Mouse (Mus musculus): ENCODE measurements around the gene Spem1. TPM values are rescaled to one million over a fixed set of nuclear protein-coding genes. Genes with fewer than 3 reads are reported as not detected.

Gene Spem1
- total RNA-seq, 2 experiments from 2014 or later, result 0.34 to 0.54 TPM

Other genes with a start within 250 kb of the Spem1 start
- 10 to 100 TPM in 1 of 2 experiments, 1 to 10 TPM in 1; 7.7 to 10.6 TPM for gene Wrap53, start 241.9 kb downstream of the Spem1 start, total RNA-seq (2021)
- gene Trp53, start 241.8 kb downstream of the Spem1 start, total RNA-seq (2021), result 10 to 100 TPM; 31.4 to 31.8 TPM
- 100 to 1,000 TPM; 456 to 463 TPM for gene Atp1b2, start 216.2 kb downstream of the Spem1 start, total RNA-seq (2021)
- not detected for gene Shbg, start 204.3 kb downstream of the Spem1 start, total RNA-seq (2021)
- gene Sat2, start 200.2 kb downstream of the Spem1 start, total RNA-seq (2021), result 10 to 100 TPM; 15.0 to 17.1 TPM
- gene Fxr2, start 189.2 kb downstream of the Spem1 start, total RNA-seq (2021), result 100 to 1,000 TPM in 1 of 2 experiments, 10 to 100 TPM in 1; 99.2 to 103 TPM
- gene Sox15, start 166.9 kb downstream of the Spem1 start, total RNA-seq (2021), result not detected
- gene Mpdu1, start 159.5 kb downstream of the Spem1 start, total RNA-seq (2021), result 10 to 100 TPM; 85.9 to 89.9 TPM
- gene Cd68, start 156.0 kb downstream of the Spem1 start, total RNA-seq (2021), result 10 to 100 TPM in 1 of 2 experiments, 1 to 10 TPM in 1; 8.4 to 11.5 TPM
- 100 to 1,000 TPM; 492 to 501 TPM for gene Eif4a1, start 149.8 kb downstream of the Spem1 start, total RNA-seq (2021)
- 10 to 100 TPM; 88.0 to 98.7 TPM for gene Senp3, start 140.1 kb downstream of the Spem1 start, total RNA-seq (2021)
- 1 to 10 TPM; 1.1 to 1.2 TPM for gene Tnfsf13, start 136.4 kb downstream of the Spem1 start, total RNA-seq (2021)
- gene Tnfsf12, start 126.3 kb downstream of the Spem1 start, total RNA-seq (2021), result 1 to 10 TPM; 6.7 to 8.3 TPM
- gene Tnfsfm13, start 126.1 kb downstream of the Spem1 start, total RNA-seq (2021), result under 1 TPM; 0.69 to 0.76 TPM
- 10 to 100 TPM; 55.6 to 59.4 TPM for gene Polr2a, start 63.5 kb downstream of the Spem1 start, total RNA-seq (2021)
- gene Slc35g3, start 60.2 kb downstream of the Spem1 start, total RNA-seq (2021), result under 1 TPM in 1 of 2 experiments, not detected in 1; 0.22 TPM
- gene Zbtb4, start 56.3 kb downstream of the Spem1 start, total RNA-seq (2021), result 10 to 100 TPM; 69.7 to 72.8 TPM
- 1 to 10 TPM; 1.1 to 1.6 TPM for gene Chrnb1, start 26.2 kb downstream of the Spem1 start, total RNA-seq (2021)
- gene Fgf11, start 20.3 kb downstream of the Spem1 start, total RNA-seq (2021), result 10 to 100 TPM; 26.8 to 26.9 TPM
- gene Tmem102, start 16.6 kb downstream of the Spem1 start, total RNA-seq (2021), result not detected
- not detected for gene Gm39566, start 6.9 kb downstream of the Spem1 start, total RNA-seq (2021)
- not detected for gene Spem2, start 3.7 kb downstream of the Spem1 start, total RNA-seq (2021)
- 100 to 1,000 TPM; 227 to 245 TPM for gene Nlgn2, start 15.6 kb upstream of the Spem1 start, total RNA-seq (2021)
- gene Tmem256, start 16.3 kb upstream of the Spem1 start, total RNA-seq (2021), result 100 to 1,000 TPM; 148 to 153 TPM
- 10 to 100 TPM; 31.2 to 37.7 TPM for gene Plscr3, start 24.2 kb upstream of the Spem1 start, total RNA-seq (2021)
- under 1 TPM in 1 of 2 experiments, not detected in 1; 0.25 TPM for gene Tnk1, start 36.5 kb upstream of the Spem1 start, total RNA-seq (2021)
- not detected for gene Tmem95, start 55.8 kb upstream of the Spem1 start, total RNA-seq (2021)
- under 1 TPM; 0.85 TPM for gene Kctd11, start 59.2 kb upstream of the Spem1 start, total RNA-seq (2021)
- under 1 TPM; 0.16 to 0.21 TPM for gene Acap1, start 73.4 kb upstream of the Spem1 start, total RNA-seq (2021)
- 1 to 10 TPM; 2.4 to 2.5 TPM for gene 2810408A11Rik, start 78.8 kb upstream of the Spem1 start, total RNA-seq (2021)
- gene Neurl4, start 78.9 kb upstream of the Spem1 start, total RNA-seq (2021), result 100 to 1,000 TPM; 127 to 146 TPM
- gene Gps2, start 91.7 kb upstream of the Spem1 start, total RNA-seq (2021), result 10 to 100 TPM; 27.8 to 30.2 TPM
- gene Eif5a, start 99.8 kb upstream of the Spem1 start, total RNA-seq (2021), result 100 to 1,000 TPM; 479 to 501 TPM
- 1 to 10 TPM; 9.2 to 9.5 TPM for gene Ybx2, start 113.6 kb upstream of the Spem1 start, total RNA-seq (2021)
- gene Slc2a4, start 126.0 kb upstream of the Spem1 start, total RNA-seq (2021), result 1 to 10 TPM; 1.7 to 2.0 TPM
- not detected for gene Cldn7, start 142.6 kb upstream of the Spem1 start, total RNA-seq (2021)
- 100 to 1,000 TPM; 101 to 105 TPM for gene Ctdnep1, start 159.0 kb upstream of the Spem1 start, total RNA-seq (2021)
- gene Elp5, start 160.3 kb upstream of the Spem1 start, total RNA-seq (2021), result 10 to 100 TPM; 98.0 to 99.5 TPM
- gene Gabarap, start 169.0 kb upstream of the Spem1 start, total RNA-seq (2021), result 100 to 1,000 TPM; 256 to 267 TPM
- gene Phf23, start 173.6 kb upstream of the Spem1 start, total RNA-seq (2021), result 10 to 100 TPM; 40.1 to 43.7 TPM
- gene Dvl2, start 178.4 kb upstream of the Spem1 start, total RNA-seq (2021), result 10 to 100 TPM; 26.1 to 38.9 TPM
- 10 to 100 TPM; 55.7 to 57.6 TPM for gene Acadvl, start 193.2 kb upstream of the Spem1 start, total RNA-seq (2021)
- 100 to 1,000 TPM; 705 to 717 TPM for gene Dlg4, start 194.8 kb upstream of the Spem1 start, total RNA-seq (2021)
- gene Asgr1, start 231.9 kb upstream of the Spem1 start, total RNA-seq (2021), result 1 to 10 TPM; 1.2 to 1.3 TPM

All from layer of hippocampus, postnatal 10 days (tissue).